Mouse (Mus musculus): ENCODE results near the gene Paqr4.

Paqr4 gene

GRCm38 (mm10) chr17:23749400-23750191 lies 8.9 kb upstream of the Paqr4 start:
- no peak for DNase-seq (ENCODE audit: low read depth in 1 of 2, low spot score in 2 of 2)

GRCm38 (mm10) chr17:23748631-23749391 lies 8.1 kb upstream of the Paqr4 start:
- peak; percentile 42 to 59 for DNase-seq (ENCODE audit: low read depth in 1 of 2, low spot score in 2 of 2)

- no peak for DNase-seq (ENCODE audit: low read depth in 1 of 2, low spot score in 2 of 2)
Measured at GRCm38 (mm10) chr17:23748026-23748425, 7.4 kb upstream of the Paqr4 start.

DNA sequence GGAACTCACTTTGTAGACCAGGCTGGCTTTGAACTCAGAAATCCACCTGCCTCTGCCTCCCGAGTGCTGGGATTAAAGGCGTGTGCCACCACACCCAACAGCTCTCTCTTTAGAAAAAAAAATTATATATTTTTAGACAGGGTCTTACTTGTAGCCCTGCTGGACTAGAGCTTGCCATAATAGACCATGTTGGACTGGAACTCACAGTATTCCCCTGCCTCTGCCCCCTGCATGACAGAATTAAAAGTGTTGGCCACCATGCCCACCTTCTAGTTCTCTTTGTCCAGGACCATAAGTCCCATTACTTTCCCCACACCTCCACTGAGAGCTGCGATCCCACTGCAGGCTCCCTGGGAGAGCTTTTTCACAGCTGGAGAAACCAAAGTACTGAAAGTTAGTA lies 6.8 kb upstream of the Paqr4 start:
- DNase-seq (ENCODE audit: low read depth in 1 of 2, low spot score in 2 of 2): no peak

GRCm38 (mm10) chr17:23746767-23747166 lies 6.1 kb upstream of the Paqr4 start:
- DNase-seq (ENCODE audit: low read depth in 1 of 2, low spot score in 2 of 2): no peak

DNA sequence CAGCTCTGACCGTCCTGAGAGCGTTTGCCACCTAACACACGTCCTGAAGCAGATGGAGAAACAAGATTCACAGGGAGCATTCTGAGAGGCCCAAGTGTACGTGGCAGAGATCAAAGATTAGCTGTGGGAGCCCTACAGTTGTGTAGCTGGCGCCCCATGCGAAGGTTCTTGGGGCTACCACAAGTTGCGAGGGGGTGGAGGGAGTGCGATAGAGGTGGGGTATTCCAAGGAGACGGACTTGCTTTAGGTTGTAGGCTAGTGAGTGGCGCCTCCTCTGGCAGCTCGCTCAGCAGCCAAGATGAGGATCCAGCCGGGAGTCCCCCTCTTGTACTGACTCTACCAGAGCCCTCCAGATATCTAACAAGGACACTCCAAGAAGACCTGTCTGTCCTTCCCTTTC lies 5.6 kb upstream of the Paqr4 start:
- DNase-seq (ENCODE audit: low read depth in 1 of 2, low spot score in 2 of 2): no peak

- no peak for DNase-seq (ENCODE audit: low read depth in 1 of 2, low spot score in 2 of 2)
Measured at GRCm38 (mm10) chr17:23745301-23746251, 4.9 kb upstream of the Paqr4 start, which contains the start of gene Kremen2. TSS of gene Kremen2 (minus strand) at chr17:23745833.

DNA sequence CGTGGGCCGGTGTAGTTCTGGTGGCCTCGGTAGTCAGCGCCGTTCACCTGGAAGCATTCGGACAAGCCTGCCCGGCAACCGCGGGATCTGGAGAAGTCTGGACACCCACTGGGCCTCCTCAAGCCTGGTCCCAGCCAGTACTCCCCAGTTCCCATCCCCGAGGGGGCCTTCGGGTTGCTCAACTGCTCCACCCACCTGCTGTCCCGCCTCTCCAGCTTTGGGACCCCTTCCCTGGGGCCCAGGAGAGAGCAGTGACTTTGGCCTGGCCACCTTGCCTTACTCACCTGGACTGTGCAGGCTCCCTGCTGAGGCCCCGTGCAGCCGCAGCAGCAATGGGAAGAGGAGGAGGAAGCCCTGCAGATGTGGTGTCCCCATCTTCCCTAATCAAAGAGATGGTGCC lies 4.0 kb upstream of the Paqr4 start:
- no peak for DNase-seq (ENCODE audit: low read depth in 1 of 2, low spot score in 2 of 2)

DNA sequence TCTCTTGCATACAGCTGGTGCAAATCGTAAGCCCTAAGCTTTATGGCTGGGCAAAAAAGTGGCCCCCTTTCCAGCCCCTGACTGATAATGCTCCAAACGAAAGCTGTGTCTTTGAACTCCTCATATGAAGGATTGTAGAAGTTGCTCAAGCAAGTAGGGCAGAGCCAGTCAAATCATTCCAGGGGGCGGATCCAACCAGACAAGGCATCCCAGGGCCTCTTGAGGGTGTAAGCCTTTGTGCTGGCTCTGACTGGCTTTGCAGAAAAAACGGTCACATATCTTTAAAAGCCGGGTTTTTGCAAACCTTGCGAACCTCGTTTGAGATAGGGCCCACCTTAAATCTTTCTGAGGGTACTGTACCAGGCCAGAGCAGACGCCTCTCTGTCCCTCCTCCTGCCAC lies 3.4 kb upstream of the Paqr4 start:
- DNase-seq (ENCODE audit: low read depth in 1 of 2, low spot score in 2 of 2): no peak

DNA sequence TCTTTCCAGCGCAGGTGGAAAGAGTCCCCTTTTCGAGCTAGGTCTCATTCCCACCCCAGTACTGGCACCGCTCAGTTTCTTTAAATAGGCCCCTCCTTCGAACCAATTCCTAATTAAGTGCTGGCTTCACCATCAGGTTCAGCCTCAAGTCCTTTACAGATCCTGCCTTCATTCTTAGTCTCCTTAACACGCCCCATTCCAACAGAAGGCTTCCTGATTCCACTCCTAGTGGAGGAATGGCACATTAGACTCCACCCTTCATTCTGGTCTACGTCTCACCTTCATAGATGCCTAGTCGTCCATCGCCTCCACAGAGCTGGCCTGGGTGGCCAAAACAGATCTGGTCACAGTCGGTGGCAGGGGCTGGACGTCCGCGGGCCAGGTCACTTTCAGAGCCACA lies 2.3 kb upstream of the Paqr4 start:
- DNase-seq (ENCODE audit: low read depth in 1 of 2, low spot score in 2 of 2): no peak

DNA sequence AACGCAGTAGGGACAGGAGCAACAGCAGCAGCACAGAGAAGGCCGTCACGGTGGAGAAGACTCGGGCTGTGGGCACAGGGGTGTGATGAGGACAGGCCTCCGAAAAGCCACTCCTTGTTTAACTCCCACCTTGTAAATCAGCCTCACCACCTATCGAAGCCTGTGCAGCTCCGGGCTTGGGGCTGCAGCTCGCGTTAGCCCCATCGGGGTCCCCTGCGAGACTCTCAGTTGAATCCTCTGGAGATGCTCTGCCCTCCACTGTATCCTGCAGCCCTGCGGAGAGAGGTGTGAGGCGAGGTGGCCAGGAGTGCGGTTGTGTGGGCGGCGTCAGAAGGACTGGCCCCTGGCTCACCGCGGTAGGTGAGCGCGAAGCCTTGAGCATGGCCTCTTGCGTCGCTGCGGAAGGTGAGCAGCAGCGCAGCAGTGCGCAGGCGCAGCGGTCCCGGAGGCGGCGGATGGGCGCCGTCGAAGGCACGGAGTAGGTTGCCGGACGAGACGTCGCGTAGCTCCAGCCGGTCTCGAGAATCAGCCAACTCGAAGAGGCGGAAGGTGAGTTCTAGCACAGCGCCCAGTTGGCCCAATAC lies 1.6 kb upstream of the Paqr4 start:
- no peak for DNase-seq (ENCODE audit: low read depth in 1 of 2, low spot score in 2 of 2)

- no peak for DNase-seq (ENCODE audit: low read depth in 1 of 2, low spot score in 2 of 2)
Measured at GRCm38 (mm10) chr17:23741359-23742209, 917 bp upstream of the Paqr4 start.

DNA sequence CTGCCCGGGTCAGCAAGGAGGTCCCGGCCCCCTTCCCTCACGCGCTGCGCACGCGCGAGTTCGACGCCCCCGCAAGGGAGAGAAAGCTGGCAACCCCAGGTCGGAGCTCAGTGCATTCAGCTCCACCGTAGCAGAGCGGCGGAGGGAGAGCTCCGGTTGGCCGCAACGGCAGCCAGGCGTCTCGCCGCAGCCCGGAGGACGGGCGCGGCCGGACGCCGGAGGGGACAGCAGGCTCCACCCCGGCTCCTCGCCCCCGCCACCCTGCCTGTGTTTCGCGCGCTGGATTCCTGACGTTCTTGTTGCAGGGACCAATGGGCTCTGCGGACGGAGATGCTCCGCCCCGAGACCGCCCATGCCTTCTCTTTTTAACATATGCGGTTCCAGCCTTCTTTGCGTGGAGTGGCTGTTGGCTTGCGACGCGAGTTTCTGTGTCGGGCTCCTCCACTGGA lies 507 bp downstream of the Paqr4 start:
- DNase-seq (ENCODE audit: low read depth in 1 of 2, low spot score in 2 of 2): peak in 1 of 2 experiments; percentile 57

GRCm38 (mm10) chr17:23739202-23740135 lies 1.2 kb downstream of the Paqr4 start:
- DNase-seq (ENCODE audit: low read depth in 1 of 2, low spot score in 2 of 2): no peak

DNA sequence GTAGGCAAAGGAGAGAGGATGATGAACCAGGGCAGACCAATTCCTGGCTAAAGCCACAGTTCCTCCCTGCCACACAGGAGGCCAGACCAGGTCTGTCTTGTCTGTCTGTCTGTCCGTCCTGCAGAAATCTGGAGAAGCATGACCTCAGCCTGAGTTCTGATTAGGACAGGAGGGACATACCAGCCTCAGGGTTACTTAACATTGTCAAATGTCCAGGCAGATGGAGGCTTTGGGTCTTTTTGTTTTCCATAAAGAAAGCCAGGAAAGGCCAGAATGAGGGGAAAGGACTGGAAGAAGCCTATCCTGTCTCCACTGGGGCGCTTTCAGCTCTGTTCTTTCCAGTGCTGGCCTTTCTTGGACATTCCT lies 1.8 kb downstream of the Paqr4 start:
- no peak for DNase-seq (ENCODE audit: low read depth in 1 of 2, low spot score in 2 of 2)

DNA sequence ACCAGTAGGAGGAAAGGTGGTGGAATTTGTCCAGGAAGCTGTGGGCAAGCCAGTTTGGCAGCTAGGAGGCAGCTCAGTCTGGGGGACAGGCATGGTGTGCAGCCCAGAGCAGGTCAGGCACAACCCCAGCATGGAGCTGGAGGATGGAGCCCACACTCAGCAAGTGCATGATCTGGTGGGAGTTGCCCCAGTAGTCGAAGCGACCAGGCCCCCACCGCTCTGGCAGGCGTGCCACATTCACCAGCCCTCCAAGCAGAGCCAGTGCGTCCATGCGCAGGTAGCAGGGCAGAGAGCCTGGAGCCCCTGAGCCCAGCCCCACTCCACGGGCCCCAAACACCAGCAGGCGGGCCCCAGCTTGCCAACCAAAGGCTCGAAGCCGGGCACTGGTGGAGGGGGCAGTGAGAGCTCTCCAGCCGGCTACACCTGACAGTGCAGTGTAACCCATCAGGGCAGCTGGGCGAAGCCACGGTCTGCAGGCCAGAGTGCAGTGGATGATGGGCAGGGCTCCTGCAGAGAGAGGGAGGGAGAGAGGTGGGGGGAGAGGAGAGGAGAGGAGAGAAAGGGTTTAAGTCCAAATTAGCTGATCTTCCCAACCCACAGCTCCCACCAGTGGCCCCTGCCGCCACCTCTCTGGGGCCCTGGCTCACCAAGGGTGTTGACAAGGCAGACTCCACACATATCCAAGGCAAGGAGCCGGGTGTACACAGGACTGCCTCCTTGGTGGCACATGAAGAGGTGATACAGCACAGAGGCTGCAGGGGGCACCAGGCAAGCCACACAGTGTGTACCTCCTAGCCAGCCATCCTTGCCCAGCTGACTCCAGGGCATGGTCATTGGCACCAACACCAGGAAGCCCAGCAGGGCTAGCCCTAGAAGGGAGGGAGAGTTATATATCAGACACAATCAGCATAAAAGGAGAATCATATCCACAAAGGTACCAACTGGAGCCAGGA lies 2.9 kb downstream of the Paqr4 start:
- no peak for DNase-seq (ENCODE audit: low read depth in 1 of 2, low spot score in 2 of 2)

- DNase-seq (ENCODE audit: low read depth in 1 of 2, low spot score in 2 of 2): no peak
Measured at GRCm38 (mm10) chr17:23734341-23734740, 6.3 kb downstream of the Paqr4 start.

- no peak for DNase-seq (ENCODE audit: low read depth in 1 of 2, low spot score in 2 of 2)
Measured at GRCm38 (mm10) chr17:23730441-23730840, 10.2 kb downstream of the Paqr4 start.
